Mouse (Mus musculus): ENCODE measurements around the gene Vmn1r88.
"Not testable (repeated sequence)": the region's sequence is repeated elsewhere in the genome, so short reads cannot be mapped to it uniquely, and the experiment has no call there.

Gene Vmn1r88

DNA sequence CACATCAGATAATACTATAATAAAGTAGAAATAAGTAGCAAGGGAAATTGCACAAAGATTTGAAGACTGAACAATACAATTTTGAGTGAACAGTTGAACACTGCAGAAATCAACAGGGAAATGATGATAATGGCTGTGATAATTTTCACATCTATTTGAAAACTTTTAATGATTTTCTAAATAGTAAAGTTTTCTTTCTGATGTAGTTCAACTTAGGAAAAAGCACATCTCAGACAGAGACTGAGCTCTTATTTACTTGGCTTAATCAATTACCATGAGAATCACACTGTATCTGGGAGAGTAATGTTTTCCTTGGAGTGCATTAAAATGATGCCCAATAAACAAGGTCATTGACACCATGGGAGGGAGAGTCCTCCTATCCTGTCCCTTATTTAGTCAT is at the start of gene Vmn1r88:
Gene Vmn1r88, plus strand, starts transcription at position 301 of the 400 bp plus-strand sequence.
- no peak for DNase-seq

DNA sequence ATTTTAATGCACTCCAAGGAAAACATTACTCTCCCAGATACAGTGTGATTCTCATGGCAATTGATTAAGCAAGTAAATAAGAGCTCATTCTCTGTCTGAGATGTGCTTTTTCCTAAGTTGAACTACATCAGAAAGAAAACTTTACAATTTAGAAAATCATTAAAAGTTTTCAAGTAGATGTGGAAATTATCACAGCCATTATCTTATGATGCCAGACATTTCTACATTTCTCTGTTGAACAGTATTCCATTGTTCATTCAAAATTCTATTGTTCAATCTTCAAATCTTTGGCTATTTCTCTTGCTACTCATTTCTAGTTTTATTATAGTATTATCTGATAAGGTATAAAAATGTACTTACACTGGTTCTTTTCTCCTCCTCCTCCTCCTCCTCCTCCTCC is 39.6 kb upstream of the Vmn1r88 start, which contains the start of gene Vmn1r86:
Gene Vmn1r86, minus strand, starts transcription at position 101 of the 400 bp plus-strand sequence.
- DNase-seq = no peak

DNA sequence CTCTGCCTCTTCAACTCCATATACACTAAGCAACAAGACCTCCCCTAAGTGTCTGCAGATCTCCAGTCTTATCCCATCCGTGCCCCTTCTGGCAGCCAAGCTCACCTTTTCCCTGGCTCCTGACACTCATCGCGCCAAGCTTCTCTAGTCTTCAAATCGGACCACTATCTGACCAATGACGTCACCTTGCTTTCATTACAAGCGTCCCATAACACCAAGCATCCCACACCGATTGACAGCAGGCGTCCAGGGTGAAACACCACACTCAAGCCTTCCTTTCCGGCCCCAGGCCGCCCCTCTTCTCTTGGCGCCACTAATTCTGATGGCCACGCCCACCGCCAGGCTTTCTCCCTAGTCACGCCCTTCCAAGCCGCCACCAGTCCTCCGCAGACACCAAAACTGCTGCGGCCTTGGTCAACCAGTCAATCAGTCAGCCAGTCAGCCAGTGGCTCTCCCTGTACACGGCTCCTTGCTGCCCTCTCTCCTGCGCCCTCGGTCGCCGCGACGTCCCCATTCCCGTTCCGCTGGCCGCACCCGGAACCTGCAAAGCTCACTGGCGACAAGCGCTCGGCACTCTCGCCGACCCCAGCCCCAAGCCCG is 35.7 kb upstream of the Vmn1r88 start:
- DNase-seq = not testable (repeated sequence)

DNA sequence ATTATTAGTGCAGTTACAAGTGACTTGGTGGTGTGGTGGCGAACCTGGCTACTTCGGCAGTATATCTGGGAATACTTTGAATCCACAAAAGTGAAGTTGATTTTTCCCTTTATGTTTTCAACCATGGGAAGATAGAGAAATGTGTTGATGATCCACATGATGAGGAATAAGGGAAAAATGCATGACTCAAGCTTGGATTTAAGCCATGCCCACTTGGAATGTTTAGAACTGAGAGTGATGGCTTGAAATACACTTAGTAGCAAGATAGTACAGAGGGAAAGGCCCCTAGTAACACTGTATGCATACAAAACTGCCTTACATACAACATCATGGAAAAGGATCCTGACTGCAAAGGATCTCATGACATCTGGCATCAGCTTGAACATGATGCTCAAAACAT is 27.5 kb upstream of the Vmn1r88 start:
- no peak for DNase-seq

DNA sequence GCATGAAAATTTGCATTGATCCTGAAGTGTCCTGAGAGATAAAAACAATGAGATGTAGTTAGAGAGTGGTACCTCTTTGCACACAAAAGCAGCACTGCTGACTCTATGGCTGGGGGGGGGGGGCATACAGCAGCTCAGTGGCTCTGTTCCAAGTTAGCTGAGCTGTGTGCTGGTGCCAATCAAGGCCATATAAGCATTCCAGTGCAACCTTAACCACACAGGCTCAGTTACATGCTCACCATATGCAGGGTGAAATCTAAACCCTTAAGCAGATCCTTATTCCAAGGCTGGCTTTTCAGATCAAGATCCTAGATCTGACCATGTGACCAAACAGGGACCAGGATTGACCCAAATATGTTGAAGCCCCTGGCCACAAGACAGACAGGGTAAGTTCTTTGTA is 22.0 kb upstream of the Vmn1r88 start:
- no peak for DNase-seq

DNA sequence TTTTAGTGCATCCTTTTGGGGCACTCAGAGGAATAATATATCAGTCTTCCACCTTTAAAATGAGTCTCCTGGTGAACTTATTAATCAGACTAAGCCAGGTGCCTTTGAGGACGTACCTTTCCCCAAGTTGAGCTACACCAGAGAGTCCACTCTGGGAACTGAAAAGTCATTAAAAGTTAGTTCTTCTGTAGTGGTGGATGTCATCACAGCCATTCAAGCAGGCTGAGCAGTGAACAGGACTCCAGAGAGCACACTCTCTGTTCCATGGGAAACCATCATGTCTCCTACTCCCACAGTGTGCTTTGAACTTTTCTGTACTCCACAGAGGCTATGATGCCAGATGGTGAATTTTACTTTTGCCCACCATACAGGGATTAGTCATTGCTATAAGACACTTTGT is 19.3 kb upstream of the Vmn1r88 start, which contains the start of gene Vmn1r87:
Gene Vmn1r87, minus strand, starts transcription at position 101 of the 400 bp plus-strand sequence.
- DNase-seq = no peak

DNA sequence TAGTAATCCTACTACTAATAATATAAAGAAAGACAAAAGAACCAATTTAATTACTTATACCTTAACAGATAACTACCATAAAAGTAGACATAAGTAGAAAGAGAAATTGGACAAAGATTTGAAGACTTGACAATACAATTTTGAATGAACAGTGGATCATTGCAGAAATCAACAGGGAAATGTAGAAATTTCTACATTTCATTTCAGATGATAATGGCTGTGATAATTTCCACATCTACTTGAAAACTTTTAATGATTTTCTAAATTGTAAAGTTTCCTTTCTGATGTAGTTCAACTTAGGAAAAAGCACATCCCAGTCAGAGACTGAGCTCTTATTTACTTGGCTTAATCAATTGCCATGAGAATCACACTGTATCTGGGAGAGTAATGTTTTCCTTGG is 53.4 kb downstream of the Vmn1r88 start, which contains the start of gene Vmn1r89:
Gene Vmn1r89, plus strand, starts transcription at position 301 of the 400 bp plus-strand sequence.
- DNase-seq = no peak

Measured in right cerebral cortex, postnatal 14 days (tissue).